Mouse (Mus musculus) ES-E14 (cell line): Measurements from ENCODE around the gene Gtf3c1.

Source experiments
- CHD2 ChIP-seq: IDR thresholded peaks from 2 replicates; pipeline ENCODE4 v1.6.1; 2014; ENCODE audit warnings: mild to moderate bottlenecking, low read depth, low read length, inconsistent platforms
- HCFC1 ChIP-seq: IDR thresholded peaks from 2 replicates; pipeline ENCODE4 v1.6.1; 2012; ENCODE audit warnings: low read length, inconsistent platforms, borderline replicate concordance; ENCODE audit not compliant: insufficient read depth
- MAFK ChIP-seq: IDR thresholded peaks from 2 replicates; pipeline ENCODE4 v1.6.1; 2014; ENCODE audit warnings: mild to moderate bottlenecking, low read depth, low read length, inconsistent platforms; ENCODE audit not compliant: insufficient read depth
- ZC3H11A ChIP-seq: IDR thresholded peaks from 2 replicates; pipeline ENCODE4 v1.6.1; 2012; ENCODE audit warnings: low read depth, mild to moderate bottlenecking, inconsistent platforms, low read length, borderline replicate concordance
- ZNF384 ChIP-seq: IDR thresholded peaks from 2 replicates; pipeline ENCODE4 v1.6.1; 2012; ENCODE audit warnings: low read depth, low read length, inconsistent platforms

- TF ChIP-seq MAFK (no peak), HCFC1 (no peak), CHD2 (no peak), ZNF384 (no peak), ZC3H11A (no peak)
These were observed 17.1 kb downstream of the Gtf3c1 start for GRCm38 (mm10) chr7:125690516-125690915.
